Mouse (Mus musculus) heart, postnatal 0 days (tissue): ENCODE measurements at regions not wholly inside any gene's neighbourhood (a gene's known extent, or its start where the extent isn't known, plus 50 kb on each side); places are given as distances from the start of the nearest gene placed in this dataset.

Source experiments
- CTCF ChIP-seq: IDR thresholded peaks from 2 replicates; pipeline ENCODE4 v1.5.1; 2016; ENCODE audit warnings: antibody characterized with exemption, control low read depth, low read depth
- EP300 ChIP-seq: IDR thresholded peaks from 2 replicates; pipeline ENCODE4 v1.6.1; 2016; ENCODE audit warnings: antibody characterized with exemption, low read depth

DNA sequence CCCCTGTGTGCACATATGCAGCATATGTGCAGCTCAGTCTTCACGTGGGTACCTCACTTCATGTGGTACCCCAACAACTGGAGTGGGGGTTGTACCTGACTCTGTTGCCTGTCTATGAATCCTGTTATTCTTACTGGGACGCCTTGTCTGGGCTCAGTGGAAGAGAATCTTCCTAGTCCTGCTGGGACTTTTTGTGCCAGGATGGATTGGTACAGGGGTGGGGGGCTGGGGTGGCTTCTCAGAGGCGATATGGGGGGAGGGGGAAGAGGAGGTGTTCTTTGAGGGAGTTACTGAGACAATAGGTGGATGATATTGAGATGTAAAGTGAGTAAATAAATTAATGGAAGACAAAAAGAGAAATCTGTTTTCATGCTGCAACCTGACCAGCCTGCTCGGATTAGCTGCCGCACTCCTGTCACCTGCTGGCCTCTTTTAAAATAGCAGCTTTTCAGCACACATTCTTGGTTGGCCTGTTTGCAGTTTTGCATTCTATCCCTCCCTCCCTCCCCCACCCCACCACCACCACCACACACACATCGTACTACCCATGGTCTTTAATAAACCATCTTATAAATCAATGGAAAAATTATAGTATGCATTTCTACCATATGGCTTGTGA is 1112.9 kb downstream of the 4930444P10Rik start:
- TF ChIP-seq CTCF: peak; percentile 20; the same call in 1 of the 2 replicates
- TF ChIP-seq EP300: no peak
